Mouse (Mus musculus): ENCODE measurements at regions not wholly inside any gene's neighbourhood (a gene's known extent, or its start where the extent isn't known, plus 50 kb on each side); places are given as distances from the start of the nearest gene placed in this dataset.

DNA sequence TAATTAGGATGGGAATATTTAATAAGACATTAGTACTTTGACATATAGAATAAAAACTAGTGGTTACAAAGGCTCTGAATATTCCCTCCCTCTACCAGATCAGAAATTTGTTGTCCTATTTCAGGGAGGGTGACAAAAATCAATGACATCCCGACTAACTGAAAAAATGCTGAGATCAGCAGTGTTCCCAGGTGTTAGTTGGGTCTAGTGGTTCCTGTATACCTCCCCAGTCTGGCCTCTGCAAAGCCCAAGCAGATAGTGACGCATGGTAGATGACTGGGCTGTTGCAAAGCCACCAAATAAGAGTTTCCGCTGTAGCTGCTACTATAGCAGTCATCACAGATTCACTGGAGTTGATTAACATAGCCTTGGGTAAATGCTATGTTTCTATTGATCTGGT, 59.9 kb upstream of the Gm4791 start:
- in situ Hi-C loops (cut with MboI, MseI) = no loop called here

DNA sequence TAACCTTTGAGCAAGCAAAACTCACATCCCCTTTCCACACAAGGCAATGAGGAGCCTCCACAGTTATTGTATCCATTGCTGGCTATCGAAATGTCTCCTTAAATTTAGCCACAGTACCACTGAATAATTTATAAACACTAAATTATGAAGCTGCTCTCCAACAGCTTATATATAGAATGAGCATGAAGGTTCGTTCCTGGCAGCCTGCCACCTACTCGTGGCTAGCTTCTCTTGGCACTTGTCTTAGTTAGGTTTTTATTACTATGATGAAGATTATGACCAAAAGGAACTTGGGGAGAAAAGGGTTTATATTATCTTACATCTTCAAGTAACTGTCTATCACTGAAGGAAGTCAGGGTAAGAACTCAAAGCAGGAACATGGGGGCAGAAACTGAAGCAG, 72.9 kb upstream of the Gm4791 start:
- in situ Hi-C loops (cut with MboI, MseI) = no loop called here

DNA sequence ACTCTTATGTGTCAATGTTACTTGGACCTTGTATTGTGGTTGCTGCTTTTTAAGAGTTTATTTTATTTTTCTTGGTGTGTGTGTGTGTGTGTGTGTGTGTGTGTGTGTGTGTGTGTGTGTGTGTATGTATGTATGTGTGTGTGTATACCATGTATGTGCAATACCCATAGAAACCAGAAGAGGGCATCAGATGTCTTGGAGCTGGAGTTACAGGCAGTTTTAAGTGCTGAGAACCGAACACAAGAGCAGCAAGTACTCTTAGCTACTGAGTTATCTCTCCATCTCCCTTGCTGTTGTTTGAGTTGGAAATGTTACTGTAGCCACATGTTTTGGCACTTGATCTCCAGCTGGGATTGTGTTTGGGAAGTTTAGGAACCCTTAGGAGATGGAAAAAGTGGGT, 78.5 kb upstream of the Gm4791 start:
- in situ Hi-C loops (cut with MboI, MseI) = no loop called here

DNA sequence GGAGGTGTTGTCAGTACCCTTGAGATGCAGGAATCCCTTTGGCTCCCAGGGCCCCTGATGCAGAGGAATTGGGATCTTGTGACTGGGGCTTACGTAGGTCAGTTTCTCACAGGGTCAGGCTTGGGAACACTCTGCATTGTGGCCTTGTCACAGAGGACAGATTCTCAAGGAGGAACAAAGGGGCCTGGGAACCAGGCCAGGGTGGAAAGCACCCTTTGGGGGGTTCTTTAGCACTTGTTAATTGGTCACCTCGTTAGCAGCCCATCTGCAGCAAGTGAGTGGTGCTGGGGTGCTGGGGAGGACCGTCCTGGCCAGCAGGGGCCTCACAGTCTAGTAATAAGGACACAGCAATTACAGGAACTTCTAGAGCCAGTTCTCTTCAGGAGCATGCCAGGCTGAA, 85.3 kb upstream of the Gm4791 start:
- in situ Hi-C loops (cut with MboI, MseI) = no loop called here

DNA sequence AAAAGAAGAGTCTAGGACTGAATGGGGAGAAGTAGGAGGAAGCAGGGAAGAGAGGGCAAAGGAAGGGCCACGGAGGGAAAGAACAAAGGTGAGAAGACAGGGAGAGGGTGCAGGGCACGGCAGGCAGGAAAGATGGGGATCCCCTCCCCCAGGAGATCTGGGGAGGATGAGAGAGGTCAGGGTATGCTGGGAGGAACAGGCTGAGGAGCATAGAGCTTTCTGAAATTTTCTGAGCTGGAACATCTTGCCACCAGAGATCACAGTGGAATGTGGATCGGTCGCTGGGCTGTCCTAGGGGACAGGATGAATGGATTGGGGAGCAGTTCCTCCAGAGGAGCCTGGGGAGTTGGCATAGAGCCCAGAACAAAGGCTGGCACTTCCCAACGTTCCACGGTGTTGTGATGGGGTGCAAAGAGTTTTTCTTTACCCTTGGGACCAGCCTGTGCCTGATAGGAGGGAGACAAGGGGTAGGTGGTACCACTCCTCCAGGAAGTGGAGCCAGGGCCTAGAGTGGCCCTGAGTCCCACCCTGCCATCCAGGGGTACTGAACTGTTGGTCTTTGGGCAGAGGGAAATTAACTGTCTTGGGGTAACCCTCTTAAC, 89.0 kb upstream of the Gm4791 start:
- in situ Hi-C loops (cut with MboI, MseI) = no loop called here

DNA sequence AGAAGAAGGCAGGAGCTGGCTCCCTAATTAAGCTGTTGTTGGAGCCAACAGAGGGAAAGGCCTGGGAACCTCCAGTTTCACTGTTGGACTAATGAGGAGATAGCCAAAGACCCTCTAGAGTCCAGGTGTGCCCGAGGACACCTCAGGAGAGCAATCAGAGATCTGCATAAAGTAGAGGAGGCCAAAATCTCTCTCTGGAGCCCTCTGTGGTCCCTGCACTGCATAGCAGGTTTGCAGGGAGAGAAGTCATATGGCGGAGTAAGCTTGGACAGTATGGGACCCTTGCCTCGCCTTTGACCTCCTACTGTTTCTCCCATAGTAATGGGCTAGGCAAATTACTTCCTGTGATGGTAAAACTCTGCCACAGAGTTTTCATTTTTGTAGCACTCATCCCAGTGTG, 93.5 kb upstream of the Gm4791 start:
- in situ Hi-C loops (cut with MboI, MseI) = no loop called here

DNA sequence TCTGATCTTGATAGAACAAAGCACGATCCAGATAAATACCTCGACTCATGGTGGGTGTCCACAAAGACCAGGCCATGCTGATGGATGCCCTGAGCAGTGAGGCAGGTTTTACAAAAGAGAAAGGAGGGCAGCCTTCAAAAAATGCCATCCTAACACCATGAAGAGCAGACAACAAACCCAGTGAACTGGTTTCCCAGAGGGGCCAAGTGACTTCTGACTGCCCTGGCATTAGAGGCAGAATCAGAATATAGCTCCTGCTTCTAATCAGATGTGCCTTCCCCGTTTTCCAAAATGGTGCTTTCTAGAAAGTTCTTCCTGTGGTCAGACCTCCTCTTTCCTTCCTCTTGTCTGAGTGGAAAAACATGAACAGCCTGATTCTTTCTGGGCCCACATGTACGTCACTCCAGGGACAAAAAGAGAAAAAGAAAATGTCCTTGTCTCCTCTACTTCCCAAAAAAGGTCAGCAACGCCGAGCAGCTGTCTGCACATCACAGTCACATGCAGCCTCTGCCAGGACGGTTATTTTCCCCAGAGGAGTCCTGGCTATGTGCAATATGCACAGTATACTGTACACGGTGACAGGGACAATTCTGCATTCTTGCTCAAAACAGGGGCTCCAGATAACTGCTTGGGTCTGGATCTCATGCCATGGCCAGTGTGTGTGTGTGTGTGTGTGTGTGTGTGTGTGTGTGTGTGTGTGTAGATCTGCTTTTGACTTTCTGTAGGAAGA, 94.9 kb upstream of the Gm4791 start:
- in situ Hi-C loops (cut with MboI, MseI) = no loop called here

DNA sequence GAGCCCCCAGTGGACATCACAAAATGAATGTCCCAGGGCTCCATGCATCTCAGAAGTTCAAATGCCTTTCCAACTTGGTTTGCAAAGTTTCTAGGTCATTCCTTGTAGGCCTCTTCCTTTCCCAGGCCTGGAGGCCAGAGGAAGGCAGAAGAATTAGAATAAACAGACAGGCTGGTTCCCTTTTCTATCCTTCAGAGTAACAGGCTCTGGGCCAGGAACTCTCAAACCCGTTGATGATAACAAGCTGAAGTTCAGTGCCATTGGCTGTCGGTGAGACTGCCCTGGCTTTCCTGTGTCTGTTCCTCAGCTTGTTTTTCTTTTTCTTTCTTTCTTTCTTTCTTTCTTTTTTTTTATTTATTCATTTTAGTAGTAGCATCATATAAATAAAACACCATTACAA, 99.3 kb upstream of the Gm4791 start:
- in situ Hi-C loops (cut with MboI, MseI) = no loop called here

DNA sequence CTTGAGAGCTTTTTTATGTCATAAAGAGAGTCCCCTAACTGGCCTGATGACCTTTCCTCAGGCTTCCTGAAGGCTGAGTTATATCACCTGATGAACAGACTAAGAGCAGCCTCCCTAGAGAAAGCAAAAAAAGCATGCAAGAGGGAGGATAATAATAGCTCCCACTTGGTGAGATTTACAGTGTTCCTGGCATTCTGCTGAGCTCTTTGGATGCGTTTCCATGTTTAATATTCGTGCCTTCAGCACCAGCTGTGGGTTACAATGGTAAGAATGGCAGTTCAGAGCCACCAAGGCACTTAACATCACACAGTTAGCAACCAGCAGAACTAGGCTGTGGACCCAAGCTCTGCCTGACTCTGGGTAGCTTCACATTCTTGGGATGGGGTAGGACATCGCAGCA, 100.4 kb upstream of the Gm4791 start:
- in situ Hi-C loops (cut with MboI, MseI) = no loop called here

DNA sequence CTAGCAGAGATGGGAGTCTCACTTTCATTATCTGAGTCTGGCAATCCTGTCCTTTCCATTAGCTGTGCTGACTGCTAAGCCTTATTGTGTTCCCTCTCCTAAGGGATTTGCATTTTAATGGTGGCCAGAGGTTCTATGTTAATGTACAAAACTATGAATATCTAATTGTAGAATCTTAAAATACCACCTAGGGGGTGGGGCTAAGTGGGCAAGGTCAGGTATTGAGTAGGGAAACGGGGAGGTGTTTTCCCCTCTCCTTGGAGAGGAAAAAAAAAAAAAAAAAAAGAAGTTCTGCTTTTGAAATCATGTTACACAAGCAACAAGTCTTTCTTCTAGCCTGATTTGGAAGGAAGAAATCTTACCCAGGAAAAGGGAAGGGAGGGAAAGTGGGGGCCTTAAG, 106.7 kb upstream of the Gm4791 start:
- in situ Hi-C loops (cut with MboI, MseI) = no loop called here

DNA sequence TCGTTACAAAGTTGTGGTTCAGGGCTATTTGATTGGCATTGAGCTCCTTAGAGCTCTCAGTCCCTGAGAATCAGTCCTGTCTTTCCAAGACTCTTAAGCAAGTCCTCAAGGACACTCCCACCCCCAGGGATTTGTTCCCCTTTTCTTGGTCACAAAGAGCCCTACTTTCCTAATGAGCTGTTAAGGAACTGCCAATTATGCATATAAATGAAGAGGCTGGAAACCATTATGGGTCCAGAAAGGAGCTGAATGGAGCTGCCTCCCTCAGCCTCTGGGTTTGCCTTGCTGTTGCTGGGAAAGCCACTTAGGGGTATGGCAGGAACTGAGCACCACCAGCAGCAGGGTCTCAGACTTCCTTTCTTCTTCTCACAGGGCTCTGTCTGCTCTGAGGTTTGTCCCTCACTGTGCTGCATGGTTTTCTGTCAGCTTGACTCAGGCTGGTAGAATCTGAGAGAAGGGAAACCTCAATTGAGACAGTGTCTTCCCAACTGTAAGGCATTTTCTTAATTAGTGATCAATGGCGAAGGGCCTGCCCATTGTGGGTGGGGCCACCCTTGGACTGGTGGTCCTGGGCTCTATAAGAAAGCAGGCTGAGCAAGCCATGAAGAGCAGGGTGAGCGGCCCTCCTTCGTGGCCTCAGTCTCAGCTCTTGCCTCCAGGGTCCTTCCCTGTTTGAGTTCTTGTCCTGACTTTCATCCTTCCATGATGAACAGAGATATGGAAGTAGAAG, 108.4 kb upstream of the Gm4791 start:
- in situ Hi-C loops (cut with MboI, MseI) = no loop called here

DNA sequence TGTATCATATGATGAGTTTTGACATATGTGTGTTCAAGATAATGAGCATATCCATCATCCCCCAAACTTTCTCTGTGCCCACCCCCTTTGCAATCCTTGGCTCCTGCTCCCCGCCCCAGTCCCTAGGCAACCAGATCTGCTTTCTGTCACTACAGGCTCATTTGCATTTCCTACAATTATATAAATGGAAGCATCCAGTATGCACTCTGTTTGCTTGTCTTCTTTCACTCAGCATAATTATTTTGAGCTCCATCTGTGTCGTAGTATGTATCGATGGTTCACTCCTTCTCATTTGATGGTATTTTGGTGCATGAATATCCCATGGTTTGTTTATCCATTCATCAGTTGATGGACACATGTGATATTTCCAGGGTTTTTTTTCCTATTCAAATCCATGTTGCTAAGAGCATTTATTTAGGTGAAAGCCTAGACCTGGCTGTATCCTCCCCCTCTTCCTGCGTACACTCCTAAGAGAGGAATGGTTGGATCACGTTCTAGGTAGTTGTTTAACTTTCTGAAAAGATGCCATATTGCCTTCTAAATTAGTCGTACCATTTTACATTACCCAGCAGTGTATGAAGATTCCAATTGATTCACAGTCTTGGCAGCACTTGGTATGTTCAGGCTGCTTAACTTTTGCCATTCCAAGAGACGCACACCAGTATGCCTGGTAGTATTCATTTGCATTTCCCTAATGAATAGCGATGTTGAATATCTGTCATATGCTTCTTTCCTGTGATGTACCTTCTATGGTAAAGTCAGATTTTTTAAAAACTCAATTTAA, 127.1 kb upstream of the Gm4791 start:
- in situ Hi-C loops (cut with MboI, MseI) = no loop called here

DNA sequence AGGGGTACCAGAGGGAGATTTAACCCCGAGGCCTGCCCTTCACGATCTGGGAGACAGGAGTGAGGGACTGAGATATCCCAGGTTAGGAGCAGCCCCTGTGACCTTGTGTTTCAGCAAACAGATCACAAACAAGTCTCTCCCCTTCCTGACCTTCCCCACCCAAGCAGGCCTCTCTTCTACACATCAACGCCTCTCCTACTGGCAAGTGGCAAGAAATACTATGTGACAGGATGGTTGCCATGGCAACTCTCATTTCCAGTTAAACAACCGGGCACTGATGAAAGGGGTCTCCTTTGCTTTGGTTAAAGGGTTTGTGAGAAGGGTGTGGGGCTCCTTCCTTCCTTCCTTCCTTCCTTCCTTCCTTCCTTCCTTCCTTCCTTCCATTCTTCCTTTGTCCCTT, 134.6 kb upstream of the Gm4791 start:
- in situ Hi-C loops (cut with MboI, MseI) = no loop called here

DNA sequence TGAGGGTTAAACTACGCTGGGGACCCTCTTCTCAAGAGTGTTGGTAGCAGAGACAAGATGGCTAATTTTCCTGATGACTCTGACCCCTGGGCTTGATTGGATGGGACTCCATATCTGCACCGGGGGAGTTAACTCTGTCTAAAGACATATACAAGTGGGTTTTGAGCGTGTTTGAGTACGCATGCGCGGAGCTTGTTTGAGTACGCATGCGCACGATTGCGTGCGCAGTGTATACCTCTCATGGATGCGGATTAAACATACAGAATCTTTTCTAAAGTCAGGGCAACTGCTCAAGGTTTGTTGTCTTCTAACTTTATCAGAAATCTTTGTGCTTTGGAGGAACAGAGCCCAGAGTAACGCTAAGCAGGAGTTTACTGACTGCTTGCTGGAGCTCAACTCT, 146.8 kb upstream of the Gm4791 start:
- in situ Hi-C loops (cut with MboI, MseI) = no loop called here

DNA sequence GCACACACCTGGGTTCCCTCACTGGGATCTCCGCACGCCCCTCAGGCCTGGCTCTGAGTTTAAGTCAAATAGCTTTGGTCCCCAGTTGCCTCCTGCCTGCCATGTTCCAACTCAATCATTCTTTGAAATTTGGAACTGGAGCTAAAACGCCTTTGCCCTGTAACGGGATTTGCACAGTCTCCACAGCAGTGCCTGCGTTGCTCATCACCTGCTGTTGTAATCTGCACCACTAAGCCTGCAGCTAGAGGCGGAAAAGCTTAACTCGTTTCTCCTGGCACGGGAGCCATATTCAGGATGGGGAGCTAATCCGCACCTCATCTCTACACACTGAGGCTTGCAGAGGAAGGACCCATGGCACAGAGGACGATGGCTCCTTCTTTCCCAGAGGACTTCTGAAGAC, 147.2 kb upstream of the Gm4791 start:
- in situ Hi-C loops (cut with MboI, MseI) = no loop called here

DNA sequence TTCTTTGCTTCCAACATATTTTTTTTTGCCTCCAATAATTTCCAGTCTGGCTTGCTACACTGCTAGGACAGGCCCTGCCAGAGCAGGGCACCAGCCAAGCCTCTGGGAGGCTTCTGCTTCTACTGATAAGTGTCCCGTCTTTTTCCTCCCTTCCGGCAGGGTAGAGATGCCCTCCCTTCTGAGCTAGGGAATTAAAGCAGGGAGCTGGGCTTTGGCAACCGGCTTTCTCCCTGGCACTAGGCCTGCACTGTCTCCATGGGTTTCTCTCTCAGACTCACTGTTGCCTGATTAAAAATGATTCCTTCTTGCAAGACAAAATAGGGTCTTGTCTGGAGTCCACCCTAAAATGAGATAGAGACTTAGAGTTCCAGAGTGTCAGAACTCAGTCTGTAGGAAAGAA, 153.3 kb upstream of the Gm4791 start:
- in situ Hi-C loops (cut with MboI, MseI) = no loop called here

DNA sequence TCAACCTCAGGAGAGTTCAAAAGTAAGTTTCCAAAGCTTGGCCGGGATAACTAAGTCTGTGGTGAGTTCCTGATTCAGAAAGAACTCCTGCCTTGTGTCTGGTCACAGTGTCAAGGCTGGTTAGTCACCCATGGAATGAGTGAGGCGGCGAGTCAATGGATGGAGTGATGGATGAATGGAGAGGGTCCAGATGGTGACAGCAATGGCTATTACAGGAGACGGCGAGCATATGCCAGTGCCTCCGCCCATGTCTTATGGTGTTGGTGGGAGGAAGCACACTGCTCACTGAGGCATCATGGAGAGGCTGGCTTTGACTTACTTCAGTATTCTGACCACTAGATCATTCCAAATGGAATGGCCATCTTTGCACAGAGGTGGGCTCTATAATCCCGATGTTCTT, 154.8 kb upstream of the Gm4791 start:
- in situ Hi-C loops (cut with MboI, MseI) = no loop called here

DNA sequence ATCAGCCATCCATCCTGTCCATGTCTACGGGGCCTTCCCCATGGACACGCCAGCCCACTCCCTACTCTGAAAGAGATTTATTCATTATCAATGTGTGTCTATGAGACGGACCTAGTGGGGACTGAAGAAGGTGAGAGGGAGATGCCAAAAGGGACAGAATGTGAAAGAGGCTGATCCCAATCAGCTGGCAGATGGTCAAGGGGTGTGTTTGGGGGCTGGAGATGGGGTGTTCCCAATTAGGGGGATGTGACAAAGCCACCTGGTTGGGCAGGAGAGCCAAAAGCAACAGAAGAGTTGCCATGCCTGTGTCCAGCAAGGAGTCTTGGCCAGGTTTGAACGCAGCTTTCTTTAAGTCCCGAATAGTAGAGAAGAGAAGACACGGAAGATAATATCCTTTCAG, 157.0 kb upstream of the Gm4791 start:
- in situ Hi-C loops (cut with MboI, MseI) = no loop called here

DNA sequence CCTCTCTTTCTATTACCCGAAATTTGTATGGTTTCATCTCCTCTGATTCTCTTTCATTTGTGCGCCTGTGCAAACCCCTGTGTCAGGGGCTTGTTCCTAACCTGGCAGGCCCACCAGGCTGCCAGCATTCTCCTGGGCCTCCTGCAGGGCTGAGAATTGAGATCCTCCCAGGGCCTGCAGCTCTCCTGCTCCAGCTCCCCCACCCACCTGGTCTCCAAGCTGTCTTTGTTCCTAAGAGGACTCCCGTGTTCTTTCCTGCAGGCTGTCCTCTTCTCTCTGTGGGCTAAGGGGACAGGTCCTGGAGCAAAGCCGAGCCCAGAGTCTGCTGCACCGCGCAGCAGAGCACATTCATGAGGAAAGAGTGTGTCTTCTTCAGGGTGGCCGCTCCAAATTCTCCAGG, 163.3 kb upstream of the Gm4791 start:
- in situ Hi-C loops (cut with MboI, MseI) = no loop called here

DNA sequence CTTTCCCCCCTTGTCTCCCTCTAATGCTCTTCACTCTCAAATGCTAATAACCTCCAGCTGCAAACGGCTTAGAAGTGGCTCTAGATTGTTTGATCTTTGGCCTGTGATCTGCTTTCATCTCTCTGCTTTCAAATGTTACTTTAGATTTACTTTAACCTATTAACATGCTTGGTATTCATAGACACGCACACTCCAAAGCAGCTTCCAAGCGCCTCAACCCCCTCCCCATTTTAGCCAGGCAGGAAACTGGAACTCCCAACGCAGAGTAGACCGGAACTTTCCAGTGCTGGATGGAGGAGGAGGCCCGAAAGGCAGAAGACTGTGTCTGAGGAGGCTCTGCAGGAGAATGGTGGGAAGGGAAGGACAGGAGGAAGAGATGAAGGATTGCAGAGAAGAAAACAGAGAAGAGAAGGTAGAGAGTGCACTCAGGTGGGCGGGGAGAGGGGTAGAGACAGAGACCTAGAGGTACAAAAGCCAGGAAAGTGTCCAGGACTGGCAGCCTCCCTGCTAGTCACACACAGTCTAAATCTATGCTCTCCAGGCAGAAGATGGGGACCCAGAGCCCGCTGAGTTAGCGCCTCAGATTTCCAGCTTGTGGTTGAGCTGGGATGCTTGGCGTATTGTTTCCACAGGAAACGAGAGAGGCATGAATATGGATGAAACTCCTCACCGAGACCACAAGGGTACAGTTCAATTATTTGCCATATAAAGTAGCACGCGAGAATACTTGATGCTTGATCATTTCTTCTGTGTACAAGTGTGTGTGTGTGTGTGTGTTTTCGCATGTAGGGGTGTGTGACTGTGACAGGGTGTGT, 167.6 kb upstream of the Gm4791 start:
- in situ Hi-C loops (cut with MboI, MseI) = no loop called here

DNA sequence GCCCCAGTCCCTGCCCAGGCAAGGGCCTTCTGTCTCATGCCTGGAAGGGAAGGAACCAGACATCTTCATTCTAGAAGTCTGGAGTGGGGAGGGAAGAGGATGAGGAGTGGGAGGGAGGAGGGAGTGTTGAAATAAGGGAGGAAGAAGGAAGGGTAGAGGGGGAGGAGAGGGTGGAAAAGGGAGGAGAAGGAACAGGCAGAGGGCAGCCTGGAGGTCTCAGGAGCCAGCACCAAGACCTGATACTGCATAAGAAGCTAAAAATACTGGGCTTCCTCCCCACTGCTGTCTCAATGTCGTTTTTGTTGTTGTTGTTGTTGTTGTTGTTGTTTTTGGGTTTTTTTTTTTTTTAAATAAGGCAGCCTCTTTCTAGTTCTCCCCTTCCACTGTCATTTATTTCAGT, 168.2 kb upstream of the Gm4791 start:
- in situ Hi-C loops (cut with MboI, MseI) = no loop called here

DNA sequence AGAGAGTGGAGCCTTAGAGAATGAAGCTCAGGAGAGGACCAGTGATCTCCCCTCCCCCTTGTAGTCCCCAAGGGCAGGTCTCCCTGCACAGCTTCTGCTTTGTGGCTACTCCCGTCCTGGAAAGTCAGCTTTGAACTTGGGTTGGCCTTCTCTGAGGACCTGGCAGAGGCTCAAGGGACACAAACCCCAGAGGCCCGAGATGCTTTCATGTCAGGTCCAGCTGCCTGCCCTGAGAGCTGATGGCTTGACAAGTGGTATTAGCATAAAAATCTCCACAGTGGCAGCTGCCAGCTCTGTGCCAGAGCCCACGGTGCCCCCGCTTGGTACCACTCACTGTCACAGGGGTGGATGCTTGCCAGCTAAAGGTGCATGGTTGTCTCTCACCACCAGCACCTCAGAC, 173.8 kb upstream of the Gm4791 start:
- in situ Hi-C loops (cut with MboI, MseI) = no loop called here
